Mouse (Mus musculus) heart, postnatal 0 days (tissue): ENCODE results near the gene Fam129b.

Source experiments
- CTCF ChIP-seq: IDR thresholded peaks from 2 replicates; pipeline ENCODE4 v1.5.1; 2016; ENCODE audit warnings: antibody characterized with exemption, control low read depth, low read depth
- EP300 ChIP-seq: IDR thresholded peaks from 2 replicates; pipeline ENCODE4 v1.6.1; 2016; ENCODE audit warnings: antibody characterized with exemption, low read depth

DNA sequence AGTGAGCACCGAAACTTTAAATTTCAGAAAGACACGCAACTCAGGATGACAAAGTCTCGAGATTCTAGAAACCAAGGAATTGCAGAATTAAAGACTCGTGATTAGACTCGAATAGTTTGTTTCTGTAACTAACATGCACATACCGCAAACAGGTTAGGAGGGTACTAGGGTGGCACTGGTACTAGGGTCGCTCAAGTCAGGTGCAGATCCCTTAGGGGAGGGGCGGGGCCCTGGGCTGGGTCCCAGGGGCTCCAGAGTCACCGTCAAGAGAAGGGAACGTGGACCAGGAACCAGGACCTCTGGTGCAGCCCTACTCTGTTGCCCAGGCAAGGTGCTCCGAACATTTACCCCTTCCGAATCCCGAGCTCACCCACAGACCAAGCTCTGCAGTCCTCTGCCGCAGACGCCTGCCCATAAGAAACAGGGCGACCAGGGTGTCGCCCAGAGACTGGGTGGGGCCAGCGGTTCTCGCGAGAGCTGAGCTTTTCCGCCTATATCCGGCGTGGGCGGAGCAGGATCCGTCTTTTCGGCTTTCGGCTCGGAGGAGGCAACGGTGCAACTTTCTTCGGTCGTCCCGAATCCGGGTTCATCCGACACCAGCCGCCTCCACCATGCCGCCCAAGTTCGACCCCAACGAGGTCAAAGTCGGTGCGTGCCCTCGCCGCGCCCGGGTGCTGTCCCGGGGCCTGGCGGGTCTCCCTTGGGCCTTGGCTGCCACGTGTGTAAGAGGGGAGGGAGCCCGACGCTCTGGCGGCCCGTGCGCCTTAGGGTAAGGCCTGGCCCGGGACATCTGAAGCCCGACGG lies 85.5 kb downstream of the Fam129b start, which contains the start of the genes Rpl12 and Lrsam1:
- TF ChIP-seq CTCF (no peak), EP300 (peak; percentile 96)
